Mouse (Mus musculus) lung, postnatal 0 days (tissue): ENCODE data around the gene Tnfaip8l2. TPM values are rescaled to one million over a fixed set of nuclear protein-coding genes. Genes with fewer than 3 reads are reported as not detected.

ENCODE experiments used
- ATAC-seq: fragments of 200-750 bp; cut with Nextera tagmentation; 2 replicates; pipeline ENCODE4 v1.8.0; 2017; ENCODE audit warnings: moderate library complexity
- DNase-seq: peaks from one replicate; pipeline ENCODE4 v3.0.0-alpha.2; 2016; ENCODE audit warnings: low spot score
- H3K27ac ChIP-seq: fragments of 300-500 bp; sonication (generic); 2 replicates; pipeline ENCODE4 v1.5.1; 2014; ENCODE audit warnings: antibody characterized with exemption, mild to moderate bottlenecking, low read length, mixed read lengths
- H3K27me3 ChIP-seq: fragments of 300-500 bp; sonication (generic); replicated peaks from 2 replicates; pipeline ENCODE4 v1.6.1; 2014; ENCODE audit warnings: low read length, mixed read lengths; ENCODE audit not compliant: insufficient read depth
- H3K36me3 ChIP-seq: fragments of 300-500 bp; sonication (generic); 2 replicates; pipeline ENCODE4 v1.6.1; 2014; ENCODE audit warnings: low read length, mixed read lengths; ENCODE audit not compliant: insufficient read depth
- H3K4me1 ChIP-seq: fragments of 300-500 bp; sonication (generic); 2 replicates; pipeline ENCODE4 v1.6.1; 2014; ENCODE audit warnings: antibody characterized with exemption, low read depth, low read length, mixed read lengths; ENCODE audit not compliant: insufficient read depth
- H3K4me2 ChIP-seq: fragments of 300-500 bp; sonication (generic); replicated peaks from 2 replicates; pipeline ENCODE4 v1.6.1; 2014; ENCODE audit warnings: low read depth, mild to moderate bottlenecking, low read length, moderate library complexity, mixed read lengths
- H3K4me3 ChIP-seq: fragments of 300-500 bp; sonication (generic); 2 replicates; pipeline ENCODE4 v1.5.1; 2014; ENCODE audit warnings: low read depth, low read length
- H3K9ac ChIP-seq: fragments of 300-500 bp; sonication (generic); replicated peaks from 2 replicates; pipeline ENCODE4 v1.6.1; 2014; ENCODE audit warnings: low read depth, mild to moderate bottlenecking
- H3K9me3 ChIP-seq: fragments of 300-500 bp; sonication (generic); 2 replicates; pipeline ENCODE4 v1.6.1; 2016; ENCODE audit warnings: low read length, mixed read lengths
- CTCF ChIP-seq: IDR thresholded peaks from 2 replicates; pipeline ENCODE4 v1.5.1; 2016; ENCODE audit warnings: antibody characterized with exemption, mild to moderate bottlenecking
- EP300 ChIP-seq: IDR thresholded peaks from 2 replicates; pipeline ENCODE4 v1.6.1; 2016; ENCODE audit warnings: antibody characterized with exemption, mild to moderate bottlenecking, control low read depth
- WGBS: fragments of 180-500 bp; shearing (Covaris S2); extraction: QIAGEN DNeasy Blood & Tissue Kit; methylation state at CpG from one replicate; pipeline ENCODE4 v1.1.7; 2014; 5-methylcytosine and 5-hydroxymethylcytosine counted together
- polyA plus RNA-seq: library from polyadenylated mRNA; unstranded; fragments of >200 nt; fragmentation: Nextera tagmentation; extraction: Ambion mirVana; gene quantifications from 2 replicates; pipeline ENCODE4 v1.2.1, GENCODE M21; 2015

The Tnfaip8l2 gene
- polyA plus RNA-seq, 1 experiment from 2014 or later, result 9.7 TPM

DNA sequence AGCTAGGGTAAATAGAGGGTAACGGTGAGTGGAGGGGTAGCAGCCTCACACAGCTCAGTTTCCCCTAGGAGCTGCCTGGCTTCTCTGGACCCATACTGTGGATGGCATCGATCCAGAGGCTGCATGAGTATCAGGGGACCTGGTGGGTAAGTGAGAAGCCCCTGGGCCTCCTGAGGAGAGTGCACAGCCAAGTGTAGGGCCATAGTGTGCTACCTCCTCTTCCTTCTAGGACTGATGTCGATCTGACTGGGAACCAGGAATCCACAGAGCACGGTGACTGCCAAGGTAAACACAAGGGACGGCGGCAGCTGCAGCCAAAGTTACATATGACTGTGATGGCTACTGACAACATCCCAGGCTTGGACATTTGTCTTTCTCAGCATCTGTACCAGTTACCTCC is 28.9 kb upstream of the Tnfaip8l2 start:
- Histone ChIP-seq H3K36me3 (peaks cover 3% of the 10 kb centered on the region; the same call in 1 of the 2 replicates), H3K27me3 (peaks cover 11% of the 10 kb centered on the region), H3K4me2 (no peak overlapping the region), H3K4me3 (no peak overlapping the region), H3K27ac (no peak overlapping the region), H3K4me1 (0 out of 2 replicates have a peak, but pooled peaks cover 6% of the 10 kb centered on the region), H3K9me3 (no peaks in the 10 kb centered on the region), H3K9ac (no peak overlapping the region)
- ATAC-seq (no peak), DNase-seq (no peak)
- WGBS, result 59% methylated on average over 6 of the region's 6 CpGs
- TF ChIP-seq CTCF (no peak), EP300 (no peak)

DNA sequence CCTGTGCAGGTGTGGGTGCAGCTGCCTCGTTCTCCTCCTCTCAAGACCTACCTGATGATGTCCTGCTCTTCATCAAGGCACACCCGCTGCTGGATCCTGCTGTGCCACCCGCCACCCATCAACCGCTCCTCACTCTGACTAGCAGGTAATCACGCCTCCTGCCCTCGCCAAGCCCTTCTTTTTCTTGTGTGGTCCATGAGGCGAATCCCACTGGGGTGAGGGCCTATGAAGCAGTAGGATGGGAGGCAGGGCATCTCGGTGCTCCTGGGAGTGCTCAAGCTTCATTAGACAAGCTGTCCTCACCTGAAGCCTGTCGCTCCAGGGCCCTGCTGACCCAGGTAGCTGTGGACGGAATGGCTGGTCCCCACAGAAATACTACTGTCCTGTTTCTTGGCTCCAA is 27.8 kb upstream of the Tnfaip8l2 start:
- Histone ChIP-seq H3K4me1 (0 out of 2 replicates have a peak, but pooled peaks cover 6% of the 10 kb centered on the region), H3K9me3 (no peaks in the 10 kb centered on the region), H3K27ac (no peak overlapping the region), H3K9ac (no peak overlapping the region), H3K36me3 (peaks cover 3% of the 10 kb centered on the region; the same call in 1 of the 2 replicates), H3K4me2 (no peak overlapping the region), H3K4me3 (no peak overlapping the region), H3K27me3 (peaks cover 11% of the 10 kb centered on the region)
- TF ChIP-seq CTCF, result no peak
- ATAC-seq (no peak), DNase-seq (no peak)
- WGBS, result 95% methylated on average over 10 of the region's 10 CpGs

DNA sequence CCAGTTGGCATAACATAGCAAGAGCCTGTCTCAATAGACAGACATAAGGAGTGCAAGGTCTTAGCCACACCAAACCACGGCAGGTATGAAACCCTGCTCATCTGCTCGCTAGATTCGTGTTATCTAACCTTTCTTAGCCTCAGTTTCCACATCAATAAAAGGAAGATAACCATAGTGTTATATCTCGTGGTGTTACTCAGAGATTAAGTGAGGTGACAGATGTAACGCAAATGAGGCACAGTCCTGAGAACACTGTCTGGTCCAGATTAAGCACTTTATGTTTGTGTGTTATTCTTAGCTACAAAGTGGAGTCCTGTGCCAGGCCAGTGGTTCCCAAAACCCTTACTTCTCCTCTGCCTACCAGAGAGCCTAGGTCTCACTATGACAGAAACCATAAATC is 22.7 kb upstream of the Tnfaip8l2 start:
- peaks cover 1% of the 10 kb centered on the region; the same call in 1 of the 2 replicates for H3K4me1 ChIP-seq
- ATAC-seq (no peak), DNase-seq (no peak)
- H3K4me3 ChIP-seq, result no peak overlapping the region
- no peak overlapping the region for H3K27ac ChIP-seq
- no peak overlapping the region for H3K4me2 ChIP-seq
- no peaks in the 10 kb centered on the region for H3K27me3 ChIP-seq
- TF ChIP-seq CTCF (no peak), EP300 (no peak)
- H3K9ac ChIP-seq, result no peak overlapping the region
- peaks cover 3% of the 10 kb centered on the region; the same call in 1 of the 2 replicates for H3K36me3 ChIP-seq
- 81% methylated on average over 5 of the region's 5 CpGs for WGBS
- no peaks in the 10 kb centered on the region for H3K9me3 ChIP-seq

DNA sequence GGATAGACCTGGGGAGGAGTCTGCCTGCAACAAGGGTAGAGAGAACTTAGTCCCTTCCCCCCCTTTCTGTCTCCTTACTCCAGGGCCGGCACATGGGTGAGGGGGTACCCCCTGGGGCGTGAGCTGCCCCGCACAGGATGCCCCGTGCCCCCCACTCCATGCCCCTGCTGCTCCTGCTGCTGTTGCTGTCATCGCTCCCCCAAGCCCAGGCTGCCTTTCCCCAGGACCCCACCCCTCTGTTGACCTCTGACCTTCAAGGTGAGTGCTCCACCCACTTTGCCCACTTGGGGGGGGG is 22.0 kb upstream of the Tnfaip8l2 start:
- Histone ChIP-seq H3K9me3 (no peaks in the 10 kb centered on the region), H3K27ac (no peak overlapping the region), H3K4me3 (no peak overlapping the region), H3K36me3 (peaks cover 3% of the 10 kb centered on the region; the same call in 1 of the 2 replicates), H3K27me3 (no peaks in the 10 kb centered on the region), H3K4me1 (peaks cover 4% of the 10 kb centered on the region; the same call in 1 of the 2 replicates), H3K4me2 (no peak overlapping the region), H3K9ac (no peak overlapping the region)
- WGBS, result 83% methylated on average over 5 of the region's 5 CpGs
- no peak for TF ChIP-seq EP300
- no peak for TF ChIP-seq CTCF
- ATAC-seq (no peak), DNase-seq (no peak)

DNA sequence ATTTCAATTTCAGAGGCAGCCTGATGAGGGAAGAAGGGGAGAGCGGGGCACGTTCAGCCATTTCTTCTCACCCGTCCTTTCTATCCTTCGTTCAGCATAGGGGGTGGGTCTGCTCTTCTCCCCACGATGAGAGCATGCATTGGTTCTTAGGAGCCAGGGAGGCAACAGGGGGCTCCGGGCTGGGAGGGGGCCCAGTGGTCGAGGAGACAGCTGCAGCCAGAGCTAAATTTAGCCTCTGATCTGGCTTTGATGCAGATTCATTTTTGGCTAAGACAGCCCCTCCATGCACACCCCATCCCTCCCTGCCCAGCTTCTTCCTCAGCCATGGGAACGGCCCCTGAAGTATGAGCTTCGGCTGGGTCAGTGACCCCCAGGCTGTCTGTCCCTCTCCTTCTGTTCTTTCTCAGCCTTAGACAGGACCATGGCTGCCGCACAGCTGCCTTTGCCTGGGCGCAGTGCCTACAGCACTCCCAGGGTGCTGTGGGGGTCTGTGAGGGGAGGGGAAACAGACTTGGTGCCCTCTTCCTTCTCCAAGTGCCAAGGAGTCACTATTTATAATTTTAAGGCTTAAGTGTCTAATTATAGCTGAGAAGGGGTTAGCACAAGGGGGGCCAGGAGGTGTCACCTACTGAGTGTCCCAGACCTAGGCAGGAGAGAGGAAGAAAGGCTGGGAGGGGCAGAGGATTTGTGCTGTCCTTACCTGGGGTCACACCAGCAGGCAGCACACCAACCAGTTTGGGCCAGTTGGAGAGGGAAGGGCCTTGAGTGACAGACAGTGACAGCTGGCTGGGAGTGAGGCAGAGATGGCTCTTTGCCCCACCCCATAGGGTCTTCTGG is 21.5 kb upstream of the Tnfaip8l2 start:
- Histone ChIP-seq H3K4me2 (no peak overlapping the region), H3K9me3 (no peaks in the 10 kb centered on the region), H3K4me3 (no peak overlapping the region), H3K36me3 (peaks cover 1% of the 10 kb centered on the region; the same call in 1 of the 2 replicates), H3K27ac (no peak overlapping the region), H3K9ac (no peak overlapping the region), H3K27me3 (no peaks in the 10 kb centered on the region), H3K4me1 (peaks cover 4% of the 10 kb centered on the region; the same call in 1 of the 2 replicates)
- WGBS, result 48% methylated on average over 11 of the region's 11 CpGs
- ATAC-seq (no peak), DNase-seq (no peak)
- no peak for TF ChIP-seq CTCF
- TF ChIP-seq EP300, result no peak

DNA sequence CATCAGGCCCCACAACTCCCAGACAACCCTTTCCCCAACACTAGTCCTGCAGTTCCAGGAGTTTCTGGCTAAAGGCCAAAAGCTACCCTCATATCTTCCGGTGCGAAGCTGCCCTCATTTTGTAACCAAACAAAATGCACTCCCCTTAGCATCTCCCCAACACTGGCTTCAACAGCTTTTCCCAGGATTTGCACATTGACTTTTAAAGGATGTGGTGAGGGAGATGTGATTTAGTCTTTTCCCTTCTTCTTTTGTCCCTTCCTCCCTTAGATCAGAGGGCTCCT is 20.1 kb upstream of the Tnfaip8l2 start:
- Histone ChIP-seq H3K27ac (no peak overlapping the region), H3K27me3 (no peaks in the 10 kb centered on the region), H3K4me2 (no peak overlapping the region), H3K4me3 (no peak overlapping the region), H3K9me3 (no peaks in the 10 kb centered on the region), H3K9ac (no peak overlapping the region), H3K4me1 (peaks cover 4% of the 10 kb centered on the region; the same call in 1 of the 2 replicates), H3K36me3 (no peaks in the 10 kb centered on the region)
- WGBS, result 51% methylated on average over 2 of the region's 2 CpGs
- ATAC-seq (no peak), DNase-seq (no peak)
- TF ChIP-seq CTCF (no peak), EP300 (no peak)
